Mouse (Mus musculus) cortical plate, adult 2 months (tissue): ENCODE results near the gene Trim28. TPM values are rescaled to one million over a fixed set of nuclear protein-coding genes. Genes with fewer than 3 reads are reported as not detected.

Experiments
- H3K27ac ChIP-seq: fragments of 200-500 bp; 2 replicates; pipeline ENCODE4 v1.5.1; 2012; ENCODE audit warnings: low read length, control low read depth, inconsistent platforms; ENCODE audit not compliant: insufficient read depth
- H3K4me1 ChIP-seq: fragments of 200-500 bp; 2 replicates; pipeline ENCODE4 v1.6.1; 2011; ENCODE audit warnings: low read length; ENCODE audit not compliant: control insufficient read depth, insufficient read depth
- H3K4me3 ChIP-seq: fragments of 200-500 bp; 2 replicates; pipeline ENCODE4 v1.5.1; 2011; ENCODE audit warnings: mild to moderate bottlenecking, low read length, control low read depth; ENCODE audit not compliant: insufficient read depth
- CTCF ChIP-seq: fragments of 200-500 bp; IDR thresholded peaks from 2 replicates; pipeline ENCODE4 v1.5.1; 2011; ENCODE audit warnings: mild to moderate bottlenecking, control low read depth, low read length; ENCODE audit not compliant: insufficient read depth; ENCODE audit errors: extremely low read depth
- POLR2A ChIP-seq: fragments of 200-500 bp; IDR thresholded peaks from 2 replicates; pipeline ENCODE4 v1.6.1; 2011; ENCODE audit warnings: mild to moderate bottlenecking, low read length, control low read depth; ENCODE audit not compliant: insufficient read depth; ENCODE audit errors: extremely low read depth
- polyA plus RNA-seq: library from polyadenylated mRNA; depleted of rRNA; stranded (reverse); fragments of >200 nt; gene quantifications from 2 replicates; pipeline ENCODE4 v1.2.3, GENCODE M21; 2012

Trim28 gene
- polyA plus RNA-seq, 1 experiment, result 225 TPM

DNA sequence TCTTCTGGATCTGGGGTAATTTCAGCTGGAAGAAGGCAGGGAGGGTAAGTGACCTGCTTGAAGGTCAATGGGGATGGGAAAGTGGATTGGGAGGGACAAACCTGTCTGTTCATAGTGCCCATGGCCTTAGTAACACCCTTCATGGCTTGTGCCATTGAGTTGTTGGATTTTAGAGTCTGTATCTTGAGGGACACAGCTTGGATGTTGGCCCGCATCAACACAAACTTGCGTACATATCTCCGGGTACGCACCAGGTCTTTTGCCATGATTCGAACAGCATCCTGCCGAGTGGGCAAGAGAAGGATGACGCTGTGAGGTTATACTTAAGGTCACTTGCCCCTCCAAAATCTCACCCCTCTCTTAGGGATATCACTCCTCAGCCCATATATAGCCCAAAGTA is 33.6 kb downstream of the Trim28 start:
- H3K4me1 ChIP-seq, result no peaks in the 10 kb centered on the region; the same call in 1 of the 2 replicates
- no peak overlapping the region for H3K27ac ChIP-seq
- no peak overlapping the region for H3K4me3 ChIP-seq
- TF ChIP-seq POLR2A (no peak), CTCF (no peak)

DNA sequence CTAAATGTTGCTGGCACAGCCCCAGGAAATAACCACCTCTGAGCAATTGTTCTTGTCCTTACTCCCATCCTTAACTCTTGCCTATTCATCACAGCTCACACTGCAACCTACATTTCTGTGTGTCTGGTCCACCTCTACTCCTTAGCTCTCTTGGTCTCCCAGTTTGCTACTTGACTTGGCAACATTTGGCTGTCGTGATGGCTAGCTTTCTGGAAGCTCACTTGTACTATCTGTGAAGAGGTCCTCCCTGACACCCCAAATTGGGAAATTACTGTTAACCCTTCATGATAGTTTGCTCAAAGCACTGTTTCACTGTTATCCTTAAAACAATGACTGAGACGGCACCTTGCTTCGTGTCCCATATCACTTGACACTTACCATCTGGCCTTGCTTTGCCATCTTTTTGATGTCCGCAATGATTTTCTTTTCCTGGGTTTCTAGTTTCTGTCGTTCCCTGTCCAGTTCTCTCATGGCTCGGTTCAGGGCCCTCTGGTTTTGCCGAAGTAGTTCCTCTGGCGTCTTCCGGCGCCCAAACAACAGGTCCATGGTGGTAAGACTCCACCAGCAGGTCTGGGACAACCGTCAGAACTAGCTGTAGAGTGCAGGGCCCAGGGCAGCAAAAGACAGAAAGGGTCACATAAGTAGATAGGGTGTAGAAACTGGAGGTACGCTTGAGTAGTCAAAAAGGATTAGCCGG is 34.7 kb downstream of the Trim28 start:
- TF ChIP-seq CTCF, result no peak
- TF ChIP-seq POLR2A, result no peak
- Histone ChIP-seq H3K4me3 (peak overlapping the region; percentile 61), H3K27ac (peak overlapping the region; percentile 61; the same call in 1 of the 2 replicates), H3K4me1 (no peaks in the 10 kb centered on the region; the same call in 1 of the 2 replicates)

DNA sequence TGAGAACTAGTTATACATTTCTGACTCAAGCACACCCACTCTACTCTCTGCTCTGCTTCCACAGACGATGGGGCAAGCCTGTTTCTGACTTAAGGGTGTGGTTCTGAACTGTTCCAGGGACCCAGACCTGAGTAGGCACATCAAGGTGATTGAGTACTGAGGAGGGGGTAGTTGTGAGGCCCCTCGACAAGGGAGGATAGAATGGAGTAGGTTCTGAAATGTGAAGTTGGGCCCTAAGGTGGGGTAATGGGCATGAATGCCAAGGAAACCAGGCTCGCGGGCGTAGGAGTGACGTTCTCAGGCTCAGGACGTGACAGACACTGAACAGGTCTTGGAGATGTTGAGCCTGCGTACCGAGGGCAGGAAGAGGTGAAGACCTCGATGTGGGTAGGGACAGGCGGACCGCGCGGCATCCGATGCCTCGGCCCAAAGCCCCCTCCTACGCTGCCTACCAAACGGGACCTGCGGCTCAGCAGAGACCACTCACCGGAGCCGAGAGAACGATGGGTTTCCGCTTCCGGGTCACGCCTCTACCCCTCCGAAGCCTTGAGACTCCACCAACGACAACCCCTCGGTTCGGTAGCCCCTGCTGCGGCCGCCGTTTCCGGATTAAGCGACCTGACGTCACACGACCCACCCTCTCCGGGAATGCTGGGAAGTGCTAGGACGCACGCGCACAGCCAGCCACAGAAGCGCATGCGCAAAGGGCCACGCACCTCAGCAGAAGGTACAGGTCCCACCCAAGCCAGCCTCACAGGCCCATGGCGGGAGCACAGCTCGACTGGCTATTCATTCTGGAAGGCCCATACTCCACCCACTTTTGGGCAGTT is 35.4 kb downstream of the Trim28 start, which contains the start of gene Chmp2a:
Gene Chmp2a (minus strand): TSS at position 660 of the 830 bp plus-strand sequence.
- Histone ChIP-seq H3K4me1 (peaks cover 3% of the 10 kb centered on the region; the same call in 1 of the 2 replicates), H3K4me3 (peak within 1 kb of the TSS; percentile 61), H3K27ac (peak within 1 kb of the TSS; percentile 61)
- TF ChIP-seq POLR2A (peak; percentile 95), CTCF (no peak)

DNA sequence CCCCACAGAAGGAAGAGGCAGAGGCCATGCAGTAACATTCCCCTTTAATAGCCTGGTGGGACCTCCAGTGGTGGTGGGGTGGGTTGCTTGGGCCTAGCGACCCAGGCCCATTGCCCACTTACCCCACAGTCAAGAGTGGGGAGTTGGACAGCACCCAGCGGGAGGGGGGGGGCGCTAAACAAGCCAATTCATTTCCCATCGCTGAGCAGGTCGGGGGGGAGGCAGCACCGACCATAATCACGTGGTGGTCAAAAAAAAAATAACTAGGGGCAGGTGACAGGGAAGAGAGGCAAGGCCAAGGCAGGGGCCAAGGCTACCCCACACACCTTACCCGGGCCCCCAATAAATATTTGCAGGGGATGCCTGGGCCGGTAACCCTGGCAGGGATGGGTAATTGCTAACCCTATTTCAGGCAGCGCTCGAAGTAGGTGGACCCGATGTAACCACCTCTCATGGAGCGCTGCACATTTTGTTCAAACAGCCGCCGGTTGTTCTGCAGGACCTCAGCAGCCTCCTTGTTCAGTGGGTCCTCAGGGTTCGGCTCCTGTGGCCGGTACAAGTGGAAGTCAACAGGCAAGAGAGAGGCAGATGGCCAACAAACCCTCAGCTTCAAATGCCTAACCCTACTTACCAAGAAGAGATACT is 36.4 kb downstream of the Trim28 start:
- TF ChIP-seq POLR2A (no peak), CTCF (no peak)
- peak overlapping the region; percentile 61; the same call in 1 of the 2 replicates for H3K4me3 ChIP-seq
- no peak overlapping the region for H3K27ac ChIP-seq
- peaks cover 3% of the 10 kb centered on the region; the same call in 1 of the 2 replicates for H3K4me1 ChIP-seq

DNA sequence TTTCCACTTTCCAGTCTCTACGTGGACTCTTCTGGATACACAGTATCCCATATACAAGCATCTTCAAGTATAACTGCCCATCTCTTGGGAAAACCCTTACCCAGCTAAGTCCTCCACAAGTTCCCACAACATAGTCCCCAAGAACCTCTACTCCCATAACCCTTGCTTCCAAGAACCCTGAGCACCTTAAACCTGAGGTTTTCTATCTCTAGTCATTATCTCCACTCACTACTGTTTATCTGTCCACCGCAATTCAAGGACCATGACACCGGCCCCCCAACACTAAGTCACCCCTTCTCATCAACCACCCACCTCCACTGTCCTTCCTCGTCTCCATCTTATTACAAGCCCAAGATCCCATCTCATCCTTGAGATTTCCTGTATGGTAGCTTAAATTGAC is 37.9 kb downstream of the Trim28 start:
- TF ChIP-seq POLR2A (no peak), CTCF (no peak)
- peaks cover 3% of the 10 kb centered on the region; the same call in 1 of the 2 replicates for H3K4me1 ChIP-seq
- H3K4me3 ChIP-seq, result peak overlapping the region; percentile 74
- 0 out of 2 replicates have a peak overlapping the region, but pooled peaks have one; percentile 91 for H3K27ac ChIP-seq

DNA sequence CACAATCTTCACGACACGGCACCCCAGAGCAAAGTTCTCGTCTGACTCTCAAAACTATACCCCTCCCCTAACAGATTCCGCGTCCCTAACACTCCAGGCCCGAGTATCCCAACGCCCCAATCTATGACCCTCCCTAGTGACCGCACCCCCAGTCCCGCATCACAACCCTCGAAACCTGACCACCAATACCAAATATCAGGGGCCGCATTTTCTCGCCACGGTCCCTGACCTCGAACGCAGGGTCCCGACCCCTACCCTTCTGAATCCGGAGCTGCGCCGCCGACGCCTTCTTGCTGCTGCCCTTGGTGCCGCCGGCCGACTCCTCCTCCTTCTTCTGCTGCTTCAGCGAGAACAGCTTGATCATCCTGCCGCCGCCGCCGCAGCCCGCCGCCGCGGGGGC is 38.5 kb downstream of the Trim28 start:
- Histone ChIP-seq H3K27ac (peak overlapping the region; percentile 91), H3K4me1 (peaks cover 3% of the 10 kb centered on the region; the same call in 1 of the 2 replicates), H3K4me3 (peak overlapping the region; percentile 74)
- TF ChIP-seq CTCF (no peak), POLR2A (no peak)

DNA sequence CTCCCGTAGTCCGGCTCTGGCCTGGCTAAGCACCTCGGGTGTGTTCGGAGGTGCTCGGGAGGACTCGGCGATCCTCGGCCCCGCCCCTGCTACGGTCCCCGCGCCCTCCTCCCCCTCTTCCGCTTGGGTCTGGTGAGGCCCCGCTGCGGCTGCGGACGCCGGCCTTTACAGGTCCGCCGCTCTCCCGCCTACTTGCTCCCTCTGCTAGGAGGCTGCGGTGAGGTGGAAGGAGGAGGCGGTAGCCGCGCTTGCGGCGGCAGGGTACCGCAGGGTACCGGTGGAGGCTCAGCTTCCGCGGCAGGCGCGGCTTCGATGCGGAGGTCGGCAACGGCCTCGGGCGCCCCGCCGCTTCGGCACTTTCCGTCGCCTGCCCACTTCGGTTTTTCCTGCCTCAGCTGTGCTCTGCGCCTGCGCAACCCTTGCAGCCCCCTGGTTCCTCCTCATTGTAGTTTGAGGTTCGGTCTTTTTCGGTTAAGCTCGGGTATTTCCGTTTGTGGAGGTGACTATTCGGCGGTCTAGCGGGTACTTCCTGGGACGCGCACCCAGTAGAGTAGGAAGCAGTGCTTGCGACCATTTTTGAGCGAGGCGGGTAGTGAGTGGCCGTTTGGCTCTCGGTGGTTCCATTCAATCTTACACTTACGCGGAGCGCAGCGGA is 39.1 kb downstream of the Trim28 start, which contains the start of gene Ube2m:
Gene Ube2m (minus strand): TSS at position 375 of the 655 bp plus-strand sequence.
- TF ChIP-seq CTCF, result no peak
- peak; percentile 55; the same call in 1 of the 2 replicates for TF ChIP-seq POLR2A
- H3K4me1 ChIP-seq, result peaks cover 3% of the 10 kb centered on the region; the same call in 1 of the 2 replicates
- H3K27ac ChIP-seq, result peak within 1 kb of the TSS; percentile 100
- peak within 1 kb of the TSS; percentile 74 for H3K4me3 ChIP-seq

DNA sequence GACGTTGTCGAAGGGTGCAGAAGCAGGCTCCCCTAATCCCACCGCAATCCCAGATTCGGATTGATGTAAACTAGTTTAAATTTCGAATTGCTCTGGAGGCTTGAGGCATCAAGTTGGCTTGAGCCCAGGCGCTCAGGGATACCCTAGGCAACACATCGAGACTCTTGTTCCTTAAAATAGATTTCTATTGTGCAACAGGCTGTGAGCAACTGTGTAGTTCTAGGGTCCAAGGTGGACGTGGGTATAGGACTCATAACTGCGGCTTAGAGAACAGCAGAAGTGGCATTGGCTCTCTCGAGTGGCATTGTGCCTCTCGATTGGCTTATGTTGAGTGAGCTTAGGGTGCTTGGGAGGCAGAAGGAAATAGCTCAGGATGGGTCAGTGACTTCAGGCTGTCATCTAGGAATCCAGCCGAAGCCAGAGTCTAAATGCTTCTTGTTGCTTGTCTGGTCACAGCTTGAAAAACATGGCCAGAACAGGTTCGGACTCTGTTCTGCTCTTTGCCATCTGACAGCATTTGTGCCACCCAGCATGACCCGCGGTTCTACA is 39.8 kb downstream of the Trim28 start:
- Histone ChIP-seq H3K27ac (peak overlapping the region; percentile 100), H3K4me3 (peak overlapping the region; percentile 74), H3K4me1 (peaks cover 3% of the 10 kb centered on the region; the same call in 1 of the 2 replicates)
- TF ChIP-seq POLR2A (no peak), CTCF (no peak)

DNA sequence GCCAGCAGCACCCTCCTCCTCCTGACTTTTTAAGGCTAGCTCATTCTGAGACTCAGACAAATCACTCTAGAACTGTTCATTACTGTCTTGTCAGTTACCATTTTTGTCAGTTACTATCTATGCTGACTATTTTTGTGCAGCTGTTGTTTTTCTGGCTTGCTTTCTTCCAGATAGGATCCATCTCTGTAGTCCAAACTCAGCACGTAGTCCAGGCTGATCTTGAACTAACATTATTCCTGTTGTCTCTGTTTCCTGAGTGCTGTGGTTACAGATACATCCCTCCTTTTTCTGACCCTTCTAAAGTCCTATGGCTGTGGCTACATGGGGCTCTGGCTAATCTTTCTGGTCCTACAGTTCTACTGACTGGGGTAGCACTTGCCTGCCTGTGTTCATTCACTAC is 40.3 kb downstream of the Trim28 start:
- H3K27ac ChIP-seq, result peak overlapping the region; percentile 100; the same call in 1 of the 2 replicates
- H3K4me1 ChIP-seq, result peaks cover 3% of the 10 kb centered on the region; the same call in 1 of the 2 replicates
- H3K4me3 ChIP-seq, result no peak overlapping the region; the same call in 1 of the 2 replicates
- TF ChIP-seq CTCF (no peak), POLR2A (no peak)
